In genomic region chr17:31505013-31505412, GRCm38 (mm10) we compare ENCODE assay signal across 21 mouse cellular contexts. TPM values are rescaled to one million over a fixed set of nuclear protein-coding genes. Genes with fewer than 3 reads are reported as not detected.
DNase-seq lines count a peak whose midpoint lies in the region; ATAC-seq and TF ChIP-seq lines count a peak whose summit lies in the region.
"Had no signal": no experiment of that assay in that cellular context is flagged by ENCODE, and none has a peak within 500 bp of the region (broad histone marks: within the 10 kb centered on the region; RNA-seq: fewer than 3 reads in every experiment).

No protein-coding gene starts in this region.

- H3K9ac ChIP-seq in heart, embryonic 13.5 days: 0 out of 2 replicates have a peak overlapping the region, but pooled peaks have one; percentile 28
- H3K9ac ChIP-seq in heart, embryonic 12.5 days: no peak overlapping the region
- H3K9ac ChIP-seq in ES-E14 (ENCODE audit: insufficient read depth, low read depth, low read length, poor library complexity, severe bottlenecking): peak overlapping the region; percentile 25; the same call in 1 of the 2 replicates
- H3K9ac ChIP-seq: embryonic facial prominence, embryonic 12.5 days; heart, embryonic 15.5 days; liver, embryonic 13.5 days; lung, embryonic 15.5 days; midbrain, embryonic 15.5 days had no signal

- H3K36me3 ChIP-seq in heart, embryonic 13.5 days: peaks cover 98% of the 10 kb centered on the region
- H3K36me3 ChIP-seq in heart, embryonic 12.5 days: peaks cover 91% of the 10 kb centered on the region
- H3K36me3 ChIP-seq in ES-E14 (ENCODE audit: control insufficient read depth, insufficient read depth, low read length, poor library complexity, severe bottlenecking): peaks cover 83% of the 10 kb centered on the region

- no peak for DNase-seq in ES-E14 (ENCODE audit: low read depth, low spot score)
- DNase-seq in kidney, adult 18-20 months: peak; percentile 80
- peak; percentile 70 for DNase-seq in kidney, postnatal 10 days
- DNase-seq in right cerebral cortex, postnatal 25 days: no peak
- no peak for DNase-seq in MN1 (ENCODE audit: low spot score)
- no peak for DNase-seq in adrenal gland, postnatal 25 days
- DNase-seq: adrenal gland, postnatal 10 days; cerebellum, adult 18-20 months; layer of hippocampus, postnatal 36 days; liver, embryonic 13.5 days; right cerebral cortex, postnatal 14 days; thymus, postnatal 25 days had no signal

- H3K27ac ChIP-seq in heart, embryonic 13.5 days (replicated peaks): no peak overlapping the region
- no peak overlapping the region for H3K27ac ChIP-seq in heart, embryonic 12.5 days (ENCODE audit: poor library complexity, severe bottlenecking)
- H3K27ac ChIP-seq in ES-E14 (ENCODE audit: insufficient read depth, low read depth, low read length, poor library complexity, severe bottlenecking): no peak overlapping the region
- H3K27ac ChIP-seq: embryonic facial prominence, embryonic 12.5 days; heart, embryonic 15.5 days; hindbrain, postnatal 0 days; liver, embryonic 13.5 days; lung, embryonic 15.5 days; macrophage; midbrain, embryonic 15.5 days; stomach, postnatal 0 days had no signal

- no peaks in the 10 kb centered on the region for H3K9me3 ChIP-seq in heart, embryonic 13.5 days
- no peaks in the 10 kb centered on the region for H3K9me3 ChIP-seq in heart, embryonic 12.5 days (replicated peaks)
- no peaks in the 10 kb centered on the region for H3K9me3 ChIP-seq in ES-E14 (ENCODE audit: control insufficient read depth, insufficient read depth, low read depth, low read length)
- H3K9me3 ChIP-seq: embryonic facial prominence, embryonic 12.5 days; heart, embryonic 15.5 days; liver, embryonic 13.5 days; lung, embryonic 15.5 days; midbrain, embryonic 15.5 days had no signal

- peaks cover 6% of the 10 kb centered on the region for H3K4me1 ChIP-seq in heart, embryonic 13.5 days
- peaks cover 13% of the 10 kb centered on the region for H3K4me1 ChIP-seq in heart, embryonic 12.5 days (replicated peaks)
- peaks cover 0 to 12% of the 10 kb centered on the region in 2 experiments; a peak in 1 of 4 replicates for H3K4me1 ChIP-seq in ES-E14 (ENCODE audit: control insufficient read depth in 2 of 2, insufficient read depth in 2 of 2, low read length in 2 of 2, poor library complexity in 1 of 2)
- H3K4me1 ChIP-seq: embryonic facial prominence, embryonic 12.5 days; heart, embryonic 15.5 days; lung, embryonic 15.5 days; midbrain, embryonic 15.5 days had no signal

- no peak for ATAC-seq in heart, embryonic 13.5 days (ENCODE audit: extremely low read depth, insufficient number of reproducible peaks, low FRiP score, low TSS enrichment)
- no peak for ATAC-seq in heart, embryonic 12.5 days (ENCODE audit: insufficient number of reproducible peaks, low FRiP score)
- ATAC-seq: midbrain, embryonic 15.5 days had no signal

- H3K4me2 ChIP-seq in heart, embryonic 13.5 days: no peak overlapping the region
- no peak overlapping the region for H3K4me2 ChIP-seq in heart, embryonic 12.5 days
- H3K4me2 ChIP-seq: embryonic facial prominence, embryonic 12.5 days; heart, embryonic 15.5 days; liver, embryonic 13.5 days; lung, embryonic 15.5 days; midbrain, embryonic 15.5 days had no signal

- H3K27me3 ChIP-seq in heart, embryonic 13.5 days (replicated peaks): no peaks in the 10 kb centered on the region
- H3K27me3 ChIP-seq in heart, embryonic 12.5 days (replicated peaks): no peaks in the 10 kb centered on the region
- H3K27me3 ChIP-seq: embryonic facial prominence, embryonic 12.5 days; heart, embryonic 15.5 days; liver, embryonic 13.5 days; lung, embryonic 15.5 days; midbrain, embryonic 15.5 days had no signal

- no peak overlapping the region for H3K4me3 ChIP-seq in heart, embryonic 13.5 days
- no peak overlapping the region for H3K4me3 ChIP-seq in heart, embryonic 12.5 days
- no peak overlapping the region for H3K4me3 ChIP-seq in ES-E14 (ENCODE audit: insufficient read depth in 1 of 2, low read depth in 1 of 2, low read length in 2 of 2, poor library complexity in 1 of 2, severe bottlenecking in 1 of 2)
- H3K4me3 ChIP-seq: embryonic facial prominence, embryonic 12.5 days; heart, embryonic 15.5 days; liver, embryonic 13.5 days; lung, embryonic 15.5 days; midbrain, embryonic 15.5 days had no signal

- in situ Hi-C loops in ES-E14 (cut with MboI; ENCODE audit: low sequenced_read_pairs in 2 of 2, unreplicated experiment in 2 of 2): no loop called here

- 85% methylated on average over 5 of the region's 5 CpGs for whole genome bisulfite sequencing in heart, embryonic 13.5 days
- WGBS in heart, embryonic 12.5 days: 86% methylated on average over 5 of the region's 5 CpGs

TF ChIP-seq in ES-E14, 5 proteins besides CTCF, POLR2A, EP300 and RAD21:
- TF ChIP-seq MAFK (IDR thresholded peaks at IDR 0.05; ENCODE audit: insufficient read depth, low read depth, low read length): no peak

RNA-seq across cellular contexts. Expression of gene Wdr4, which starts 14.8 kb away (rescaled TPM):
- polyA plus RNA-seq in heart, embryonic 13.5 days (2015; fragmentation: Nextera tagmentation; extraction: Ambion mirVana): 21.9 and 24.0 TPM in 2 replicates
- 22.6 and 23.1 TPM in 2 replicates for polyA plus RNA-seq in heart, embryonic 12.5 days (2016; fragmentation: Nextera tagmentation; extraction: Ambion mirVana)
- total RNA-seq in ES-E14 (2012; rRNA removed): 56.6 and 58.5 TPM in 2 replicates
- total RNA-seq in adrenal gland, postnatal 25 days (2021): 16.1 and 27.8 TPM in 2 replicates

RNA-seq across cellular contexts. Expression of gene Ndufv3, which starts 14.9 kb away (rescaled TPM):
- 523 and 604 TPM in 2 replicates for polyA plus RNA-seq in heart, embryonic 13.5 days (2015; fragmentation: Nextera tagmentation; extraction: Ambion mirVana)
- 494 and 510 TPM in 2 replicates for polyA plus RNA-seq in heart, embryonic 12.5 days (2016; fragmentation: Nextera tagmentation; extraction: Ambion mirVana)
- total RNA-seq in ES-E14 (2012; rRNA removed): 206 and 242 TPM in 2 replicates
- 379 and 390 TPM in 2 replicates for total RNA-seq in adrenal gland, postnatal 25 days (2021)

RNA-seq across cellular contexts. Expression of gene Pknox1, which starts 59.5 kb away (rescaled TPM):
- 14.7 and 15.0 TPM in 2 replicates for polyA plus RNA-seq in heart, embryonic 13.5 days (2015; fragmentation: Nextera tagmentation; extraction: Ambion mirVana)
- polyA plus RNA-seq in heart, embryonic 12.5 days (2016; fragmentation: Nextera tagmentation; extraction: Ambion mirVana): 19.8 and 20.2 TPM in 2 replicates
- 16.3 and 20.8 TPM in 2 replicates for total RNA-seq in ES-E14 (2012; rRNA removed)
- total RNA-seq in adrenal gland, postnatal 25 days (2021): 23.9 and 25.0 TPM in 2 replicates

Comparison
In these comparisons a context has a peak if more than half of its experiments do, and no peak if none do; other contexts are left out.
1. DNase-seq: peak in kidney, adult 18-20 months (single experiment) and kidney, postnatal 10 days (single experiment); none in ES-E14 (single experiment), right cerebral cortex, postnatal 25 days (single experiment), MN1 (single experiment) and adrenal gland, postnatal 25 days (single experiment).